Mouse (Mus musculus): ENCODE data around the gene Smurf1. TPM values are rescaled to one million over a fixed set of nuclear protein-coding genes. Genes with fewer than 3 reads are reported as not detected.

Gene Smurf1
- polyA plus RNA-seq, 1 experiment, result 12.2 TPM

DNA sequence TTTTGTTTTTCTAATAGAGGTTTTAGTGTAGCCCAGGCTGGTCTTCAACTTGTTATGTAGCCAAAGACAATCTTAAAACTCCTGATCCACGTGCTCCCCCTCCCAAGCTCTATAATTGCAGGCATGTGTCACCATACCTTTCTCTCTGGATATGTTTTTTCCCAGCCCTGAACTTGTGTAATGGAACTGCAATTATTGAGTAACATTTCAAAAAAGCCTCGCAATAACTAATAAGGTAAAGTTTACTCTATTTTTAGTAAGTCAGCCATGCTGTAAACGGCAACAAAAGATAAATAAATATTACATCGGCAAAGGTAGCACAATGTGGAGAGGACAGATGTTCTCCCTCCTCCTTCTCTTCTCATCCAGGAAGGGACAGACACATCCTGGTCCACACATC, 21.3 kb downstream of the Smurf1 start:
- peak overlapping the region; percentile 93 for H3K27ac ChIP-seq (replicated peaks; ENCODE audit: low read depth, low read length)
- H3K4me1 ChIP-seq (ENCODE audit: control insufficient read depth, insufficient read depth, insufficient read length, low read length), result peaks cover 56% of the 10 kb centered on the region
- no peak overlapping the region for H3K4me3 ChIP-seq (ENCODE audit: insufficient read depth, low read depth, low read length)

DNA sequence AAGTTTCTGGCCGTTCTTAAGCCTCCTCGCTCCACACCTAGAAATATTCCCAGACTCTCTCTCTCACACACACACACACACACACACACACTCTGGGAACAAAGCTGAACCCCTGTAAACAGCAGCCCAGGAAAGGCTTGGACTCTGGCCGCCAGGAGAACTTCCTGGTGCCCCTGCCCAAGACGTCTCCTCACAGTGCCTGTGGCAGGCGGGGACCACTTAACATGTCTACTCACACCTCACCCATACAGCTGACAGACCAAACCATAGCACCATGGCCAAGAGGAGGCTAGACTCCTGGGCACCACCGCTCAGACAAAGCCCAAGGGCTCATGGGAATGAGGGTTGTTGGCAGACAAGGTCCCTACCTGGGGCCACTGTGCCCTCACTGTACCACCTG, 22.3 kb downstream of the Smurf1 start:
- Histone ChIP-seq H3K27ac (replicated peaks; ENCODE audit: low read depth, low read length) (peak overlapping the region; percentile 71), H3K4me1 (ENCODE audit: control insufficient read depth, insufficient read depth, insufficient read length, low read length) (peaks cover 54% of the 10 kb centered on the region), H3K4me3 (ENCODE audit: insufficient read depth, low read depth, low read length) (no peak overlapping the region)

DNA sequence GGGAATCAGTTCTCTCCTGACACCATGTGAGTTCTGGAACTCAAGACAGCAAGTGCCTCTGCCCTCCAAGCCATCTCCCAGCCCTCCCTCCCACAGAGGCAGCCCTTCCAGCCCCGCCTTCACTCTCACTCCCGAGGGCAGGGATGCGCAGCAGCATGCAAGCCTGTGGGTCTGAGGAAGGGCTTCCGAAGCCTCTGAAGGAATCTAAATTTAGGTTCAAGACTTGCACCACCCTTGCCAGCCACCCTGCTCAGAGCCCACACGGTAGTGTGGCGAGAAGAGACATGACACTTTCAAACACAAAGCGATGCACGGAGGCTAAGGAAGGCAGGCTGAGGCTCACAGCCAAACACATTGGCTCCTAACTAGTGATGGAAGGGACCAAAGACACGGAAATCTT, 23.2 kb downstream of the Smurf1 start:
- Histone ChIP-seq H3K4me3 (ENCODE audit: insufficient read depth, low read depth, low read length) (no peak overlapping the region), H3K27ac (replicated peaks; ENCODE audit: low read depth, low read length) (no peak overlapping the region), H3K4me1 (ENCODE audit: control insufficient read depth, insufficient read depth, insufficient read length, low read length) (peaks cover 53% of the 10 kb centered on the region)

DNA sequence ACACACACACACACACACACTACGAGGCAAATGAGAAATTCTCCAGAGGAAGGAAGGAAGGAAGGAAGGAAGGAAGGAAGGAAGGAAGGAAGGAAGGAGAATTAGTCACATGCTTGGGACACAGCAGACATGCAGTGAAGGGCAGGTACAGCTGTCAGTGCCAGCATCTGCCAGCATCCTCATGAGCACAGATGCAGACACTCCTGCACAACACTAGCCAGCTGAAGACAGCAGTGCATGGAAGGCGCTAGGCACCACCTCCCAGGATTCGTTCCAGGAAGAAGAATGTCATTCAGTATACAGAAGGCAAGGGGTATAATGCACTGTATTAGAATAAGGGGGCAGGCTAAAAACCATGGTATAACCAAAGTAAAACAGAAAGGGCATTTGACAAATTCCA, 24.7 kb downstream of the Smurf1 start:
- peaks cover 58% of the 10 kb centered on the region for H3K4me1 ChIP-seq (ENCODE audit: control insufficient read depth, insufficient read depth, insufficient read length, low read length)
- no peak overlapping the region for H3K27ac ChIP-seq (replicated peaks; ENCODE audit: low read depth, low read length)
- no peak overlapping the region for H3K4me3 ChIP-seq (ENCODE audit: insufficient read depth, low read depth, low read length)

DNA sequence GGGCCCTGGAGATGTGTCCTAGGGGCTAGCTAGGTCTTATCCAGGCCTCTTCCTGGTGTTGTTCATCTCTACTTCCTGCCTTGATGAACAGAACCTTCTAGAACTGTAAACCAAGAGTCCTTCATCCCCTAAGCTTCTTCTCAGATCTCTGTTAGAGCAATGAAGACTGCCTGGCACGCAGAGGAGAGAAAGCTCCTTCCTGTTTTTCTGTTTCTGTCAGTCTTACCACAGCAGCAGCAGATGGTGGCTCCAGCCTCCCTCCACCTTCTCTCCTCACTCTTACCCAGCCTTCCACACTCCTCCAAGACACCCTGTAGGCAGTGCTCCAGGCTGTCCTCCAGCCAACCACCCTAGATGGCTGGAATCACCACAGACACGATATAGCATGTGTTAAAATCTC, 28.3 kb downstream of the Smurf1 start:
- H3K27ac ChIP-seq (replicated peaks; ENCODE audit: low read depth, low read length), result no peak overlapping the region; the same call in 1 of the 2 replicates
- H3K4me3 ChIP-seq (ENCODE audit: insufficient read depth, low read depth, low read length), result no peak overlapping the region
- H3K4me1 ChIP-seq (ENCODE audit: control insufficient read depth, insufficient read depth, insufficient read length, low read length), result peaks cover 49% of the 10 kb centered on the region

DNA sequence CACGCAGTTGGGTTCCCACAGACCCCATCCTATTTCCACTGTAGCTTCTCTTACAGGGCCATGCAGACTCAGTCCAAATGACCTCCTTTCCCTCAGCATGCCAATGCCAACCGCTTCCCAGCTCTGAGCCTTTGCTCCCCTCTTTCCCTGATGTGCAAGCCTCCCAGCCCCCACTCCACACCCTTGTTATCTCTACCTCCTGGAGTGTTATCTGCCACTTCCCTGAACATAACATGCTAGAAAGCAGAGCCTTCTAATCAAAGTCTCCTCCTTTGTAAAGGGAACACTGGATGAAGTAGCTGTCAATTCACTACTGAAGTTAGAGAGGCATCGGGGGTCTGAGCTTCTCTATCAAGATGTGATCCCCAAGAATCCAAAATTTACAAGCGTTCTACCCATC, 32.2 kb downstream of the Smurf1 start:
- Histone ChIP-seq H3K27ac (replicated peaks; ENCODE audit: low read depth, low read length) (no peak overlapping the region; the same call in 1 of the 2 replicates), H3K4me3 (ENCODE audit: insufficient read depth, low read depth, low read length) (no peak overlapping the region), H3K4me1 (ENCODE audit: control insufficient read depth, insufficient read depth, insufficient read length, low read length) (peaks cover 52% of the 10 kb centered on the region)

DNA sequence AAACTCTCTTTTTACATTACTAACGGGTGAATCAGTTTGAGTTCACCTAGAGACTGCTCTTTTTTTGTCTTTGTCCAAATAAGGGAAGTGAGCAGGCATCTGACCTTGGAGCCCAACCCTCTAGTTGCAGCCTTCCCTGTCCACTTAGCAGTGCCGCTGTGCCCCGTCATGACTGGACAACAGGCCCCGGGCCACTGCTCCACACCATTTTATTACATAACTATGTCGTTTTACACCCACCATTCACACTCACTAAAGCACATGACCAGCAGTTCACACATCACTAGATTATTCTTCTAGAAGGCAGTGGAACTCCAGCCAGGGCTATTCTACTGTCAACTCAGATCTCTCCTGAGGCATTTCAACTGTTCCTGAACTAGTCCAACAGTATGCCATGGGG, 33.8 kb downstream of the Smurf1 start:
- Histone ChIP-seq H3K27ac (replicated peaks; ENCODE audit: low read depth, low read length) (peak overlapping the region; percentile 37), H3K4me3 (ENCODE audit: insufficient read depth, low read depth, low read length) (no peak overlapping the region), H3K4me1 (ENCODE audit: control insufficient read depth, insufficient read depth, insufficient read length, low read length) (peaks cover 40% of the 10 kb centered on the region)

DNA sequence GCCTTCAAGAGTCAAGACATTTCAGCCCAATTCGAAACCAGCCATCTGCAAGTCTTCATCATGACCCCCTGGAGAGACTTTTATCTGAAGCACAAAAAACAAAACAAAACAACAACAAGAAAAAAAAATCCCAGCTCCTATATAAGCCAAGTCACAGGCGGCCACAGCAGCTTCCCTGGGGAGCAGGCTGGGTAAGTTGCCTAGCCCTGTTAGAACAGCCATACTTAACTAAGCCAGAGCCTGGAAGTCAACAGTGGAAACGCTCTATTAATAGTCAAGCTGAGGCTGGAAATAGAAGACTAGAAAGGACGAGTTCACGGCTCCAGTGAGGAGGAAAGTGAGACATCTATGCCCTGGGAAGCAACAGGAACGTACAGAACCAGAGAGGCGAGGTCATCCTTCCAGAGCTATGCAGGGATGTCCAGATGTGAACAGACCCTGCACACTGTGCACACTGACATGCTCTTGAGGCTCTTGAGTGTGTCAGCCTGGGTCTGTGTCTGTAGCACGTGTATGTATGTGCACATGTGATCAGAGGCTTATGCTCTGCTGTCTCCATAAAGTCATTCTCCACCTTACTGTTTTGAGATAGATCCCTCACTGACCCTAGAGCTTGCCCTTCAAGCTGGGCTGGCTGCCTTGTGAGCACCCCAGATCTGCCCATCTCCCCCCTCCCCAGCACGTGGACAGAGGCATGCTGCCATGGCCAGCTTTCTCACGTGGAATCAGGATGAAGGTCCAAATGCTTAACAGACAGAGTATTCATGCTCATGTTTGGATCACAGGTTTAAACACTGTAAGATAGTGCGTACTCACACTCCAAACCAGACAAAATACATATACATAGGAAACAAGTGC, 36.6 kb downstream of the Smurf1 start:
- peak overlapping the region; percentile 35 for H3K27ac ChIP-seq (replicated peaks; ENCODE audit: low read depth, low read length)

DNA sequence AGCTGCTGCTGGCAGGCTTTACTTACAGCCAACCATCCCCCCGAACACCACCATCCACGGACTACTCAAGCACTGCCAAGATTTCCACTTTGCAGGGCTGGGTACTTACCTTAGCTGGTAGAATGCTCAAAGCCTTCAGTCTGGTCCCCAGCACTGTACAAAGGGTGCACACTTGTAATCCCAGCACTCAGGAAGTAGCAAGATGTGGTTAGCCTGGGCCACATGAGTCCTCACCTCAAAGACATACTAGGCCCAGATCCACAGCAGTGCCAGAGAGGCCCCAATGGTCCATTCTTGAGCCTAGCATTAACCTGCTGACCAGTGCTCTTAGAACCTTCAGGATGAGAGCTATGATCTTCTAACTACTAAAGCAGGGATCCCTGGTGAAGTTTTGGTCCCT, 39.4 kb downstream of the Smurf1 start:
- Histone ChIP-seq H3K4me3 (ENCODE audit: insufficient read depth, low read depth, low read length) (no peak overlapping the region), H3K4me1 (ENCODE audit: control insufficient read depth, insufficient read depth, insufficient read length, low read length) (peaks cover 16% of the 10 kb centered on the region), H3K27ac (replicated peaks; ENCODE audit: low read depth, low read length) (no peak overlapping the region)

More for the DNA sequence above, 36.6 kb downstream of the Smurf1 start:
- peaks cover 21% of the 10 kb centered on the region for H3K4me1 ChIP-seq (ENCODE audit: control insufficient read depth, insufficient read depth, insufficient read length, low read length)
- no peak overlapping the region for H3K4me3 ChIP-seq (ENCODE audit: insufficient read depth, low read depth, low read length)

DNA sequence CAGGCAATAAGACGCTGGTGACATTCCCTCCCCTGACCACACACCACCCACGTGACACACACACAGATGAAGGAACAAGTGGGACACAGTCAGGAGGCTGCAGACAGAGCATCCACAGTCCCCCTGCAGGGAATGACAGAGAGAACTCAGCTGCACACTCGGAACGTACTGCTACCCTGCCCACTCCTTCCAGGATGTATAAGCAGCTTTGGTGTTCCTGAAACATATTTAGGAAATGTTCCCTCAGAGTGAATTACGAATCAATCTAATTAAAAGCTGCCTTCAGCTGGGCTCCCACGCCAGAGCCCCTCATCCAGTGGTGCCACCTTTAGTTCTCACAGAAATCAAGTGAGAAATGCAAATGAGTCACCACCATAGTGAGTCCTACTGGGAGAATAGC, 42.3 kb downstream of the Smurf1 start:
- Histone ChIP-seq H3K4me1 (ENCODE audit: control insufficient read depth, insufficient read depth, insufficient read length, low read length) (peaks cover 8% of the 10 kb centered on the region), H3K27ac (replicated peaks; ENCODE audit: low read depth, low read length) (no peak overlapping the region), H3K4me3 (ENCODE audit: insufficient read depth, low read depth, low read length) (no peak overlapping the region)

DNA sequence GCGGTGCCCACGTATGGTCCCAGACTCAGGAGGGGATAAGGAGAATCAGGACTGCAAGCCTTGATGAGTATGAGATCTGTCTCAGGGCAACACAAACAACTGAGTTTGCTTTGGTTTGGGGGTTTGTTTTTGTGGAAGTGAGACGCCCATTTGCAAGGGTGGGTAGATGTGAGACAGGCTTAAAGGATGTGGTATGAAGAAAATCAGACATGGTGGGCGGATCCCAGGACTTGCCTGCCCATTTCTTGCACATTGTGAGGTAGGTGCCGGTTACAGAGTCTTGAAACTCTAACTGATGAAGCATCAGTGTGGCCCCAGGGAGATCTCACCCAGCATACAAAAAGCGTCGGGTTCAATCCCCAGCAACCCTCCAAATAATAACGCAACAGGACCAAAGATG, 45.9 kb downstream of the Smurf1 start:
- H3K4me1 ChIP-seq (ENCODE audit: control insufficient read depth, insufficient read depth, insufficient read length, low read length), result peaks cover 22% of the 10 kb centered on the region
- no peak overlapping the region for H3K27ac ChIP-seq (replicated peaks; ENCODE audit: low read depth, low read length)
- no peak overlapping the region for H3K4me3 ChIP-seq (ENCODE audit: insufficient read depth, low read depth, low read length)

DNA sequence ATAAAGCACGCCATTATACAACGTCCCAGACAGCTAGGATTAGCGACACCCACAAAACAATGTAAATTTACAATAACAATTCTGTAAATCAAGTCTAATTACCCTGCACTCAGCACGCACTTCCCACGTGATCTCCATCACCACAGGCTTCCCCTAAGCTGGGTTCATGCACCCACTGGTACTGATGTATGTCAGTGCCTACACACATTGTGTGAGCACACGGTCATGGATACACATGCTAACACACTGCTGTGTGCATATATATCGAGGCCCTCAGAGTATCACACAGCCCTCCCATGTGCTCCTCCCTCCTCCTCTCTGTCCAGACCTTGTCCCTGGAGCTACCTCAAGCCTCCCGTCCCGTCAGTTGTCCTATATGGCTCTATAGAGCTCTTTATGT, 46.5 kb downstream of the Smurf1 start:
- peaks cover 26% of the 10 kb centered on the region for H3K4me1 ChIP-seq (ENCODE audit: control insufficient read depth, insufficient read depth, insufficient read length, low read length)
- no peak overlapping the region for H3K4me3 ChIP-seq (ENCODE audit: insufficient read depth, low read depth, low read length)

DNA sequence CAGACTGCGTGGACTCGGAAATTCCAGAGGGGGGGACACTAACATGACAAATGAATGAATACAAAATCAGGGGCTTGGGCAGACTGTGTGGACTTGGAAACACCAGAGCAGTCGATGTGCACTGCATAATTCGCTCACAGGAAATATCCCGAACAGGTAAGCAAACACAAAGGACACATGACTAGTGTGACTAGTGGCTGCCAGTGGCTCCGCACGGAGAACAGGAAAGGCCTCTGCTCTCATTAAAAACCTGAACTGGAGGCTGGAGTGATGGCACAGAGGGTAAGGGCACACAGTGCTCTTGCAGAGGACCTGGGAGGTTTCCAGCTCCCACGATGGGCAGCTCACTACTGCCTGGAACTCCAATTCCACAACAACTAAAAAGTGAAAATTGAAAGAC, 47.4 kb downstream of the Smurf1 start:
- H3K27ac ChIP-seq (replicated peaks; ENCODE audit: low read depth, low read length), result no peak overlapping the region
- peaks cover 24% of the 10 kb centered on the region for H3K4me1 ChIP-seq (ENCODE audit: control insufficient read depth, insufficient read depth, insufficient read length, low read length)
- no peak overlapping the region for H3K4me3 ChIP-seq (ENCODE audit: insufficient read depth, low read depth, low read length)

More for the DNA sequence above, 46.5 kb downstream of the Smurf1 start:
- no peak overlapping the region for H3K27ac ChIP-seq (replicated peaks; ENCODE audit: low read depth, low read length)

DNA sequence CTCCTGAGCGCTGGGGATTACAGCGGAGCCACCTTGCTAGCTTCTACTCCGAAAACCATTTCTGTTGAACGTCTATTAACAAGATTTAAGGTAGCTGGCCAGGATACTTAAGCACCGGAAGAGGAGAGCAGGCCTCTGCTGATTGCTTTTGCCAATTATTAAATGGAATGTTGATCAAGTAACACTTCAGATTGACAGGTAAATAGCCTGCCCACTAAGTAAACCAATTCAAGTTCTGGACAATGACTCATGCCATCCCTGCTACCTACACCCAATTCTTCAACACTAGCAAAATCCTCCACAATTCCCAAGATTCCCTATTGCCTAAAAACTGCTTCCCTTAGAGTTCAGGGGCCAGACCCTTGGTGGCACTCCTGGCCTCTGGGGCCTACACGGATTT, 48.5 kb downstream of the Smurf1 start:
- H3K4me3 ChIP-seq (ENCODE audit: insufficient read depth, low read depth, low read length), result no peak overlapping the region
- H3K4me1 ChIP-seq (ENCODE audit: control insufficient read depth, insufficient read depth, insufficient read length, low read length), result peaks cover 23% of the 10 kb centered on the region
- no peak overlapping the region for H3K27ac ChIP-seq (replicated peaks; ENCODE audit: low read depth, low read length)

DNA sequence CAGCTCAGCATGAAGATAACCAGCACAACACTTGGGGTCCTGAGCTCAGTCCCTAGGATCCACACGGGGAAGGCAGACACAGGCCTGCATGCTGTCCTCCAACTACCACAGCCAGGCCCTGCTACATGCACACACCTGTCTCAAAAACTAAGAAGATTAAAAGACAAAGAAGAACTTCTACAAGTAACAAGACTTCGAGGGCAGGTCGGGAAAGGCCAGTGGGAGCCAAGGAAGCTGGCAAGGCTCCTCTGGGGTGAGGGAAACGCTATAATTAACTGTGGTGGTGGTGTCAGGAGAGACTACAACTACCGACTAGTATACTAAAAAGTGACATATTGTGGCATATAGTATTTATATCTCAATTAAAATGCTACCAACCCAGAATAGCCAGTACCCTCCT, 49.8 kb downstream of the Smurf1 start:
- Histone ChIP-seq H3K4me1 (ENCODE audit: control insufficient read depth, insufficient read depth, insufficient read length, low read length) (peaks cover 29% of the 10 kb centered on the region), H3K4me3 (ENCODE audit: insufficient read depth, low read depth, low read length) (no peak overlapping the region), H3K27ac (replicated peaks; ENCODE audit: low read depth, low read length) (no peak overlapping the region)

DNA sequence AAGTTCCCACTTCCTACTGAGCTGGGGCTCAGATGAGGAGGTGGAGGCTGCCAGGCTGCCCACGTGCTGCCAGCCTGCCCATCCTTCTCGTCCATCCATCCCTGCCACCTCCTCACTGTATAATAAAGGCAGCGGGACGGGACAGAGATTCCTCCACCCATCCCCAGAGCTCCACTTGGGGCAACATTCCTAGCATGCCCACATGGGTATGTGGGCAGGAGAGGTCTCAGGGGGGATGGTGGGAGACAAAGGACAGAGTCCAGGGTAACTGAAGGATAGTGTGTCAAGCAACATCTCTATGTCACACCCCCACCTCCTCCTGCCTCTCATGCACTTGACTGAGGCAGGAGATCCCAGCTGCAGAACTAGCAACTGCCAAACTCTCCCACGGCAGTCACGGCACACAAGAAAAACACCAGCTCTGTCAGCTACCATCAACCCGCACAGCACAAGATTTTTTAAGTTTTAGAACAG, 51.2 kb downstream of the Smurf1 start:
- Histone ChIP-seq H3K4me1 (ENCODE audit: control insufficient read depth, insufficient read depth, insufficient read length, low read length) (peaks cover 38% of the 10 kb centered on the region), H3K27ac (replicated peaks; ENCODE audit: low read depth, low read length) (no peak overlapping the region)

More for the DNA sequence above, 51.2 kb downstream of the Smurf1 start:
- no peak overlapping the region for H3K4me3 ChIP-seq (ENCODE audit: insufficient read depth, low read depth, low read length)

All from brown adipose tissue, adult 24 weeks (tissue).